Mouse (Mus musculus): ENCODE data around the gene Chd4.

Chd4 gene

GRCm38 (mm10) chr6:125092372-125092771, 3.4 kb upstream of the Chd4 start:
- no peak for DNase-seq

- DNase-seq = no peak
Measured at GRCm38 (mm10) chr6:125094843-125095242, 938 bp upstream of the Chd4 start.

GRCm38 (mm10) chr6:125096279-125096596, 457 bp downstream of the Chd4 start:
- DNase-seq = no peak

GRCm38 (mm10) chr6:125096597-125097345, 990 bp downstream of the Chd4 start:
- DNase-seq = peak; percentile 69

- no peak for DNase-seq
Measured at GRCm38 (mm10) chr6:125097346-125097689, 1.5 kb downstream of the Chd4 start.

- DNase-seq = no peak
Measured at GRCm38 (mm10) chr6:125097951-125098350, 2.2 kb downstream of the Chd4 start.

GRCm38 (mm10) chr6:125098513-125098912, 2.7 kb downstream of the Chd4 start:
- no peak for DNase-seq

GRCm38 (mm10) chr6:125099421-125099971, 3.7 kb downstream of the Chd4 start:
- DNase-seq = no peak

- DNase-seq = no peak
Measured at GRCm38 (mm10) chr6:125101444-125101843, 5.7 kb downstream of the Chd4 start.

GRCm38 (mm10) chr6:125104223-125104622, 8.4 kb downstream of the Chd4 start:
- no peak for DNase-seq

GRCm38 (mm10) chr6:125107705-125108104, 11.9 kb downstream of the Chd4 start:
- DNase-seq = no peak

- DNase-seq = no peak
Measured at GRCm38 (mm10) chr6:125109371-125109770, 13.6 kb downstream of the Chd4 start.

- no peak for DNase-seq
Measured at GRCm38 (mm10) chr6:125110927-125111326, 15.1 kb downstream of the Chd4 start.

GRCm38 (mm10) chr6:125112553-125112952, 16.8 kb downstream of the Chd4 start:
- no peak for DNase-seq

GRCm38 (mm10) chr6:125119387-125119786, 23.6 kb downstream of the Chd4 start:
- DNase-seq = peak; percentile 53

- no peak for DNase-seq
Measured at GRCm38 (mm10) chr6:125128724-125129123, 32.9 kb downstream of the Chd4 start.

- no peak for DNase-seq
Measured at GRCm38 (mm10) chr6:125129710-125130402, 34.1 kb downstream of the Chd4 start.

GRCm38 (mm10) chr6:125131302-125132156, 35.7 kb downstream of the Chd4 start, which contains the start of gene Nop2:
Gene Nop2, plus strand, starts transcription at chr6:125131909.
- DNase-seq = peak; percentile 88

- no peak for DNase-seq
Measured at GRCm38 (mm10) chr6:125132470-125132869, 36.7 kb downstream of the Chd4 start.

GRCm38 (mm10) chr6:125137002-125137671, 41.4 kb downstream of the Chd4 start:
- DNase-seq = no peak

- no peak for DNase-seq
Measured at GRCm38 (mm10) chr6:125139747-125140146, 44.0 kb downstream of the Chd4 start.

GRCm38 (mm10) chr6:125142436-125142835, 46.7 kb downstream of the Chd4 start:
- DNase-seq = no peak

GRCm38 (mm10) chr6:125143128-125143527, 47.3 kb downstream of the Chd4 start:
- DNase-seq = no peak
